Mouse (Mus musculus) forebrain, embryonic 16.5 days (tissue): ENCODE results near the gene Lemd1. TPM values are rescaled to one million over a fixed set of nuclear protein-coding genes. Genes with fewer than 3 reads are reported as not detected.

ENCODE experiments used
- microRNA counts: library from miRNA; unstranded; fragments of <30 nt; microRNA quantifications from one replicate; lab custom pipeline; 2016
- microRNA-seq: library from miRNA; unstranded; fragments of <30 nt; microRNA quantifications from one replicate; pipeline ENCODE4, GENCODE M21; 2017
- polyA plus RNA-seq: library from polyadenylated mRNA; unstranded; fragments of >200 nt; fragmentation: Nextera tagmentation; extraction: Ambion mirVana; gene quantifications from 2 replicates; pipeline ENCODE4 v1.2.1, GENCODE M21; 2015

Gene Lemd1
- polyA plus RNA-seq, 1 experiment from 2014 or later: 18.4 TPM

MicroRNA genes within 50 kb of the gene (microRNA counts, 519-probe panel; counts per million panel counts)
- 3,547 counts per million, percentile 89 among the panel's probes with 10 or more counts for microRNA mmu-miR-135b (lab: Ali Mortazavi, UCI)

Small RNAs within 50 kb of the gene (microRNA-seq; reads per million reads assigned to microRNA genes)
- 7,752 reads per million, percentile 94 among the genes with 10 or more reads in this experiment for gene Mir135b

Other genes with a start within 250 kb of the Lemd1 start
- 2.0 and 2.1 TPM in 2 replicates for gene Slc45a3, start 228.5 kb upstream of the Lemd1 start, polyA plus RNA-seq
- 12.5 and 13.5 TPM in 2 replicates for gene Elk4, start 183.8 kb upstream of the Lemd1 start, polyA plus RNA-seq
- gene Mfsd4a, start 123.4 kb upstream of the Lemd1 start, polyA plus RNA-seq: 10.9 and 11.2 TPM in 2 replicates
- gene Cdk18, start 51.7 kb upstream of the Lemd1 start, polyA plus RNA-seq: 0.48 and 1.9 TPM in 2 replicates
- 2.5 and 3.3 TPM in 2 replicates for gene AC124108.1, start within 50 bp of the Lemd1 start, polyA plus RNA-seq
- gene Gm10188, start 38.3 kb downstream of the Lemd1 start, polyA plus RNA-seq: 0.86 TPM in 1 of 2 replicates, not detected in the other
- 2.7 and 3.4 TPM in 2 replicates for gene Klhdc8a, start 107.2 kb downstream of the Lemd1 start, polyA plus RNA-seq
- gene Nuak2, start 124.7 kb downstream of the Lemd1 start, polyA plus RNA-seq: 13.3 and 13.4 TPM in 2 replicates
- gene Tmcc2, start 199.8 kb downstream of the Lemd1 start, polyA plus RNA-seq: 30.4 and 34.9 TPM in 2 replicates
- 12.3 and 13.1 TPM in 2 replicates for gene Dstyk, start 226.1 kb downstream of the Lemd1 start, polyA plus RNA-seq